Mouse (Mus musculus) left cerebral cortex, adult 18-20 months (tissue): ENCODE measurements around the gene Cox15. TPM values are rescaled to one million over a fixed set of nuclear protein-coding genes. Genes with fewer than 3 reads are reported as not detected.
A peak's percentile ranks its signal among the peaks of the same experiment; 100 is the strongest.

Experiments used
- DNase-seq, 2 experiments: peaks; one replicate each; pipeline ENCODE4 v3.0.0; 2021 to 2022; ENCODE audit warnings: low spot score in 2 of 2, mixed read lengths in 1 of 2
- long read RNA-seq, 2 experiments: library from polyadenylated mRNA; stranded (forward); transcript quantifications; one replicate each; pipeline ENCODE4 v2.0.0; 2021
- total RNA-seq, 2 experiments: library from RNA; stranded (reverse); gene quantifications; 2 replicates each; pipeline ENCODE4 v1.2.3; 2021

The Cox15 gene
- total RNA-seq, result 10 to 100 TPM; 14.9 to 17.8 TPM
- long read RNA-seq, experiment 1, full-length matches to known transcripts, result 48 of 73 reads
- long read RNA-seq, experiment 1, partial matches to known transcripts, result 5 of 73 reads
- long read RNA-seq, experiment 1, other reads (novel, unspliced or antisense), result 20 of 73 reads
- long read RNA-seq, experiment 2, full-length matches to known transcripts, result 31 of 37 reads
- long read RNA-seq, experiment 2, partial matches to known transcripts, result 0 of 37 reads
- long read RNA-seq, experiment 2, other reads (novel, unspliced or antisense), result 6 of 37 reads

DNA sequence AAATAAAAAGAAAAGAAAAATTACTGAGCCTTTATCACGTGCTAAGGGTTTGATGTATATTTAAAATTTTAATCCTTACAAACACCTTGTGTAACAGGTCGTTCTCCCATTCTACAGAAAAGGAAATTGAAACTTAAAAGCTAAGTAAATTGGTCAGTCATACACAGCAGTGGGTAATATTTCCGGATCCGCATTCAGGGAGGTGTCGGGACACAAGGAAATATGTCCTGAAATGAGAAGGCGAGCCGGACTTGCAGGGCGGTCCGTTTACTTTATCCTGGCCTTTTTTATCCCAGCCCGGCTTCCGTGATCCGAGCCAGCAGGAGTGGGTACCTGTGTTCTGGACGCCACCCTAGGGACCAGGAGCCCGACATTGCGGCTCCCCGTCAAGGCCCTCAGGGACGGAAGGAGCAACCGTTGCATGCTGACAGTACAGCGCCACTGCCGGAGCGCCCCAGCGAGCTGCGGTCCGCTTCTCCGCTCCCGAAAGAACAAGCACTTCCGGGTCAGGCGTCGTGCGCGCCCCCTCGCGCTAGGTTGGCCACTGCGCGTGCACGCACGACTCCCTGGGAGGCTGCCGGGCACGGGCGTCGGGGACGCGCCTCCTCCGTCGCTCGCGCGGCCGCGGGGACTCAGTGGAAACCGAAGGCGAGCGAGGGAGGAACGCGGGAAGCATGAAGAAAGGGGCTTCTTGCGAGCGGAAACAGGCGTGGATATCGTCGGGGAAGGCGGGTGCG is at the start of gene Cox15, which contains the start of gene Cutc:
TSS of gene Cox15 (minus strand) at position 512 of the 737 bp plus-strand sequence.
TSS of gene Cutc (plus strand) at position 508 of the 737 bp plus-strand sequence.
- DNase-seq, result peak; percentile 96 to 99

DNA sequence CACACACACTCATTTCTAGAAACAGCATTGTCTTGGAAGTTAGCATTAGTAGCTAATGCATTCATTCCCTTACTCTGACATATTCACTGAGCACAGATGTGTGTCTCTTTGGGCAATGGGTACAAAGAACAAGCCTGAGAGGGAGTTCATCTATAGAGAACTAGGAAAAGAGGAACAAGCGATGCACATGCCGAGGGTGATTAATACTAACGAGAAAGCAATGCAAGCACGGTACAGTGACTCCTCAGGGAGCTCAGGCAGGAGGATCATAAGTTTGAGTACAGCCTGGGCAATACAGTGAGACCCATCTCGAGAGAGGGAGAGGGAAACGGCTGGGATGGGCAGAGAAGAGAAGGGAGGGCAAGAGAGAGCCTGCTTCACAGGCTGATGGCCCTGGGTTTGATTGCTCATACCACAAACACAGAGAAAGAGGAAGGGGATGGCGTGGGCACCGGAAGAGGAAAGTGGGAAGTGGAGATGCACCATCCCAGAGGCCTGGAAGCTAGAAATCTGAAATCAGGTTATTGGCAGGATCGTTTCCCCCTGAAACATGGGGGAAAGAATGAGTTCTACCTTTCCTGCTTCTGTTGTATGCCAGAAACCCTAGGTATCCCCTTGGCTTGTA is 48.7 kb upstream of the Cox15 start:
- DNase-seq, result no peak

DNA sequence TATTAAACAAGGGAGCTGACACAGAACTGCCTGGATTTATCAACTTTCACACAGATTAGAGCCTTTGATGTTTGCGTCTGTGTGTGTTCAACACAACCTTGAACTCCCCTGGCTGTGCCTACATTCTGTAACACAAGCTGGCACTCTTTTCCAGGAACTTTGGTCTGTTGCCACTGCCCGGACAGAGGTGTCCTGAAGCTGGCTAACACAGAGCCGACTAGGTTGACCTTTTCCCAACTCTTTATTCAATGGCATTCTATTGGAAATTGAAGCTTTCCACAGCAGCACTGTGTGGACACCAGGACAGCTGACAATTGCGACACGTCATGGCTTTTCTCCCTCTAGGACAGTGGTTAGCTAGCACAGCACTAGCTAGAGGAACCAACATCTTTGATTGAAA is 44.4 kb upstream of the Cox15 start:
- DNase-seq, result no peak

DNA sequence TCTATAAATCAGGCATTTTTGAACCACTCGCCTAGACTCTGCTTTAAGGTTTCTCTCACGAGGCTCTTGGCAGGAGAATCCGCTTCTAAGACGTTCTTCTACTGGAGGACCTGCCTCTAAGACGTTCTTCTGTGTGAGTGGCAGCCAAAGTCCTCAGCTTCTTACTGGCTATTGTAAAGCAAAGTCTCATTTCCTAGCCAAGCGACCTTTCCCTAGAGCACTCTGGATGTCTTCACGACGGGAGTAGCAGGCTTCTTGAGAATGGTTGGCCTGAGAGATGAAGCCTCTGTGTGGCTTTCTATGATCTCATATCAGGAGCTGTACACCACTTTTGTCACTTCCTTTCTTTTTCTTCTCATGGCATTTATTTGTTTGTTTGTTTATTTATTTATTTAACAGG is 42.7 kb upstream of the Cox15 start:
- DNase-seq, result no peak

DNA sequence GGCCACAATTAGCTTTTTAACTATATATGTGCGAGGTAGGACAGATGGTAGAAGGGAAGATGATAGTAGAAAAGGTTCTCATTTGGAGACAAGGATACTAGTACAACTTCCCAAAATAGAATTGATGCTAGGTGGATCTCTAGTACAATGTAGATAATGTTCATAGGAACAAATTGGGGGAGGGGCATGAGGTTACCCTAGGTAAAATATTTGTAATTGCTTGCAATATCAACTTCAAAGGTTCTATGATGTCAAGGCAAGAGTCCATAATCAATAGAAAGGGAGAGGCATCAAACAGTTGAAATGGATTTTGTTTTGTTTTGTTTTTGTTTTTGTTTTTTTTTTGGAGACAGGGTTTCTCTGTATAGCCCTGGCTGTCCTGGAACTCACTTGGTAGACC is 41.2 kb upstream of the Cox15 start:
- DNase-seq, result no peak

DNA sequence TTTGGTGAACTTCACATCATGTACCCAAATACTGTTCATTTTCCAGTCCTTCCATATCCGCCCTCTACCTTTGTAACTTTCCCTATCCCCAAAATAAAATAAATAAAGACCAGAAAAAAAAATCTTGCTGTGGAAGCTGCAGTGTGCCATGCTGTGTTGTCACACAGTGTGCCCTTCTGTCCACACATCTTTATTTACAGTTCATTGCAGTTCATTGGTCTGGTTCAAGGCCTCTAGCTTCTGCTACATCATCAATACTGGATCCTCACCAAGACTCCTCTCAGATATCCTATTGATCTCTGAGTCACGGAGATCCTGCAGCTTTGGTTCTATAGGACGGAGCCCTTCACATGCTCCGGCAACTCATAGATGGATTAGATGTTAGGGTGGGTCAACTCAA is 39.7 kb upstream of the Cox15 start:
- no peak for DNase-seq

DNA sequence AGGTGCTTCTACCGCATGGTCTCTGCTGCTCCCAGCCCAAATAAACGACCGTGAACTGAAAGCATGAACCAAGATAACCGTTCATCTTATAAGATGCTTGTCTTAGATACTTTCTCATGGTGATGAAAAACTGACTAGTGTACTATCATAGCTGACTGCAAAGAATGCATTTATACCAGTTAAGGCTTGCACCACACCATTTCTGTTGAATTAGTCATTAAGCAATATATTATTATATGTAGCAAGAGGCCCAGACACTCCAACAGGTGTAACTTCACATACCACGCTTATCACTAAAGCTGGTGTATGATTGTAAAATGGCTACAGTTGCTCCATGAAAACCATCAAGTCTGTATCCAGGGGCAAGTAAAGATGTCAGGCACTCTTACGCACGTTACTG is 37.0 kb upstream of the Cox15 start:
- no peak for DNase-seq

DNA sequence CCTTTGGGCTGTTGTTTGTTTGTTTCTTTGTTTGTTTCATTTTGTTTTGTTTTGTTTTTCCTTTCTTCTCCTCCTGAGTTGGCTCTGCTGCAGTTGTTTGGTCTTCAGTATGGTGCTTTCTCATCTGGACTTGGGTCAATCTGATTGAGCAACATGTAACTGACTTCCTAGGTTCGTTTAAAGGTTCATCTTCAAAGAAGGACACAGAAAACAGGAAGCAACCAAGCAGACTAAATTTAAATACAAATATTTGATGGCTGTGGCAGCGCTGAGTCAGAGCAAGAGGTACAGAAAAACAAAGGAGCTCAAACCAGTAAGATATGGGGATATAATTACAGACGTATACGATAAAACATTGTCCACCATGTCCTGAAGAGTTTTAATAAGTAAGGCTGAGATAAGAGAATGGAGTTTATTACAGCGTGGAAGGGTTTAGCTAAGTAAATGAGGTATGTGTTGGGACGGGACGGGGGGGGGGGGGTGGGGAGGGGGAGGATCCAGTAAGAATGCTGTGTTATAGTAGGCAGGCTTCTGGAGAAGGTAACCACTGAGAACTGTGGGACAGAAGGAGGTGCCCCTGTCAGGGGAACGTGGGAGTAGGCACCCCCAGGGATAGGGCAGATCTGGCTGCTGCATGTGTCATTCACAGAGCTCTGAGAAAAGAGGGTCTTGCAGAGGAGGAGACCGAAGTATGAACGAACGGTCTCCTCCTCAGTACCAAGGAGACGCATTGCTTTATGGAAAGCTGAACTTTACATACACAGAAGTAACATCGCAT is 33.6 kb upstream of the Cox15 start:
- no peak for DNase-seq

DNA sequence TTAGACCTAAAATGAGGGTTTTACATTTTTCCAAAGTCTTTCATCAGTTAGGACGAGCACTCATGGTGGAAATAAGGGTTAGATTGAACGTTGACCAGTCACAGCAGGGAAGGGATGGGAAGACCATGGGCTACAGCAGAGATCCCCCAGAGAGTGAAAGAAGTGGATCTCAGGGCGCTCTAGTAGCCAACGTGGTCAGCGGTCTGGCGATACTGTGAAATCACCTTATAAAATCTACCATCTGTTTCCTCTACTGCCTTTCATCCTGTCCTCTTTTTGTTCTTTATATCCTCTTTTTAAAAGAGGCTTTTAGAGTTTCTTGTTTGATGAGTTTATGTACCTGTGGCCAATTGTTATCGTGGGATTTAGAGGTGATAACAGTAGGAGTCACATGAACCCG is 32.0 kb upstream of the Cox15 start:
- DNase-seq, result no peak

DNA sequence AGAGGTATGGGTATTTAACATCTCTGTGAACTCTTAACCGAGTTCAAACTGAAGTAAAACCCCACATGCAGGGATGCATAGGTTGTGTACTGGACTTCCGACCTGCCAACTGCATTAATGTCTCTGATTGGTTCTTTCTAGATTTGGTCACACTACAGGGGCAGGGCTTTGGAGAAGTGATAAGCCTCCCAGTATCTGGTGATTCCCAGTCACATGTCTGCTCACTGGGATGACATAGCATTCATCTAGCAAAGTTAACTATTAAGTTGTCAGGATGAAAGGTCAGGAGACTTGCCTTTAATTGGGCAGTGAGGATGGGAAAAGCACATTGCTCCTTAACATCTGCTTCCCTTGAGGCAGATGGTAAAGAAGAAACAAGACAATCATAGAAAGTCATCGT is 29.2 kb upstream of the Cox15 start, which contains the start of gene Abcc2:
TSS of gene Abcc2 (plus strand) at position 213 of the 400 bp plus-strand sequence.
- DNase-seq, result no peak

DNA sequence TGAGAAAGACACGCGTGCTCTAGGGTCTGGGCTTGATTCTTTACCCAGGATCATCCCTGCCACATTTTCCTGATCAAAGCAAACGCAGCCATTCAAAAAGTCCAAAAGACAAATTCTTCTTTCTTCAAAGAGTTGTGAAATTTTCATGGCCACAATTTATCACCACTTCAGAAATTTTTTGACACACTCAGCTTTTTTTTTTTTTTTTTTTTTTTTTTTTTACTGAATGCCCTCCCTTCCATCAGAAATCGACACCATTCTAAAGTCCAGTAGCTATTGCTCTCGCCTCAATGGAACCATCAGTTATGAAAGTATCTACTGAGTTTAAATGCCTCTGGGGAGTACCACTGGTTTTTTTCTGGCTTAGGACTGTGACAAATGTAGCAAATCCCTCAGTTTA is 27.6 kb upstream of the Cox15 start:
- no peak for DNase-seq

DNA sequence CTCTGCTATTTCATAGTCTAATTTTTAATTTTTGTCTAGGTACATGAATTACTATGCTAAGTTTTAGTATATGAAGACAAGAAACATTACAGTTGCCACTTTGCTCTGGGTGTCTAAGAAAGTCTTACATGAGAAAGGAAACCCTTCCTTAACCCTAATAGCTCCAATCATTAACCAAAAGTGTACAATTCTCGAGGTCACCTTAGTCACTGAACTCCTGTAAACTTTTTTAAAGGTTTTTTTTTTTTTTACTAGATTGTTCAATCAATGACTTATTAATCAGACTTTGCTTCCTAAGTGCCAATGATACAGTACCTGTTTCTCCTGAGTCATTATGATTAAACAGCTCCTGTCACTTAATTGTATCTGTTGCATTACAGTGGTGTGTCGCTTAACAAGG is 24.5 kb upstream of the Cox15 start:
- DNase-seq, result no peak

DNA sequence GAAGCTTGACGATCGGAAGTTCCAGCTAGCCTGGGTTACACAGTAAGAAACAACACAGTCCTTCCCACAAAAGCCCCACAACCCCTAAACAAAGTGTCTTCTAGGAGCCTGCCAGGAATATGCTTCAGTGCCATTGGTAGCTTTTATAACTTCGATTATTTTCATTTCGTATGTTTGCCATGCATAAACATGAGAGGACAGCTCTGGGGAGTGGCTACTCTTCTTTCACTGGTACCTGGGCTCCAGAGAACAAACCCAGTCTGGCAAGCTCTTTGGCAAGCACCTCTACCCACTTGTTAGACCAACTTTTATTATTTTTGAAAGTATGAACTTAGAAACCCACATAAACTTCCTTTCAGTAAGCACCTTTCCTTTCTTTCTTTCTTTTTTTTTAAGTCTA is 23.8 kb upstream of the Cox15 start:
- no peak for DNase-seq

DNA sequence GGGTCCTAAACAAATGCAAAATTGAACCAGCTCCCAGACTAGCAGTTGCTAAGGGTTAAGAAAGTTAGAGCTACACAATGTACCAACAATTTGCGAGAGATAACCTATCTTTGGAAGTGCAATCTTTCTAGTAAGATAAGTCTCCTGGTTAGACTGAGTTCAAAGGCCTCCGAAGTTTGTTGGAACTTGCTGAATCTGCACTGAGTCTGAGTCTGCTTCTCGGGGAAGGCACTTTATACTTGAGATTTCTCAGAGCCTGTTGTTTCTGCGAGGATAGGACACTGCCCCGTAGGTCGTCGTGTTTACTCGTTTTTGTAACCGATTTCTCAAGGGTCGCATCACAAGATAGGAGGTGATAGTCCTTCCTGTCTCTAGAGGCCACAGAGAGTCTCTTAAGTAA is 22.6 kb upstream of the Cox15 start:
- no peak for DNase-seq

DNA sequence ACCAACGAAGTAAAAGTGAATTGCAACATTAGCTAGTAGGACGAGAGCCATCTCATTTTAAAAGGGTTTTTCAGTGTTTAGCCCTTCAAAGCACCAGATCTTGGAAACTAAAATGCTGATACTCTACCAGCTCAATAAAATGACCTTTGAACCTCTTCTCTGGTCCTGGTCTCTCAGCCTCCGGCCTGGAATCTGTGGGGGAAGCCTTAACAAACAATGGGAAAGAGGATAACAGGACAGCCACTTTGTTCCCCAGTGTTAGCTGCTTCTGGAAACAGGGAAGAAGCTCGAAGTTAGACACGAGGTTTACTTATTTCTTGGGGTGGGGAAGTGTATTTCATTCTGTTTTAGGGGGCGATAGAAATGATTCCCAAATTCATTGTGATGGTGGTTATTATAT is 19.5 kb upstream of the Cox15 start:
- no peak for DNase-seq

DNA sequence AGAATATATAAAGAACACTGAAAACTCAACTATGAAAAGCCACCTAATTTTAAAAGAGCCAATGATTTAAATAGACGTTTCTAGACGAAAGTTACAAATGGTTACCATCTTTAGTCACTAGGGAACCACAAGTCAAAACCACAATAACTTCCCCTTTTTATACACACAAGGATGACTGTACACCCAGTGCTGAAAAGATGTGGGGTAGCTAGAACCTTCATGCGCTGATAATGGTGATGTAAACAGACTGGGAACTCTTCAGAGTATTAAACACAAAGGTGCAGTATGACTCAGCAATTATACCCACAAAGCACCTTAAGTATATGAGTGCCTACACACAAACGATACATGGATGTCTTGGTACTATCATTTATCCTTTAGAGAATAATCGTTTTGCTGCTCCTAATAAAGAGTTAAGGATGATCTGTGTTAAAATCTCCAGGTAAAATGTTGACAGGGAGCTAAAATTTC is 18.7 kb upstream of the Cox15 start:
- no peak for DNase-seq

DNA sequence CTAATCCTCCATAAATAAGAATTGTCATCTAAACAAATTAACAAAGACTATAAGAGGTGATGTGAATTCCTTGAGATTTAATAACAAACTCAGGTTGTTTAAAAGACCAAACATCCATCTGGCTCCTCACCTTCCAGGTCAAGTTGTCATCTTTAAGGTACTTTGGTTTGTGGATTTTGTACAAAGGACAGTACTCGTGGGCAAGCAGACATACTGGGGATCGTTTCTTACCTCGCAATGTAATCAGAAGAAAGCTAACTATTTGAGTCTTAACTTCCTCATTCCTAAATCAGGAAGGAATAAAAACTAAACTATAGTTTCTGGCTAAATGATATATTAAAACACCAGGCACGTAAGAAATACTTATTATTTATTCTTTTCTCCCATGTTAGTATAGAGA is 17.8 kb upstream of the Cox15 start:
- DNase-seq, result no peak

DNA sequence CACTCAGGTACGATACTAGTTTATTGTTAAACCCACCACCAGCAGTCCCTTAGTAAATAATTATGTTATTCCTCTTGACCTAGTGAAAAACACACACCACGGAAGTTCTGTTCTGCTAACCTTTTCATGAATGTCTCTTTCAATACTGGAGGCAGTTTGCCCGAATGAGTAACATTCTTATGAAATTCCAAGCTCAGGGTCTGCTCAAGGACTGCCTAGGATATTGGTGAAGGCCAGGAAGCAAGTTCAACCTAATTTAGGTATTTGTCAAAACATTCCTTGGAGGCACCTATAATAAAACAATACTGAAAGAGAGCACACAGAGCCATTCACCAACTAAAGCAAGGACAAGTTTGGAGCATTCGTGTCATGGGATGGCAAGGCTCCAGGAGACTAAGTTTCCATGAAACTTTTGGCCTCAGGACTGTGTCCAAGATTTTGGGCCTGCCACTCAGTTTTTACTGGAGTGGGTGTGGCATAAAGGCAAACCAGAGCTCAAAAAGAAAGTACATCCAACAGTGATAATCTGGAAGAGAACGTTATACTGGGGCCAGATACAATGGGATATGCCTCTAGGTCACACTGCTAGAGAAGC is 16.7 kb upstream of the Cox15 start:
- no peak for DNase-seq

DNA sequence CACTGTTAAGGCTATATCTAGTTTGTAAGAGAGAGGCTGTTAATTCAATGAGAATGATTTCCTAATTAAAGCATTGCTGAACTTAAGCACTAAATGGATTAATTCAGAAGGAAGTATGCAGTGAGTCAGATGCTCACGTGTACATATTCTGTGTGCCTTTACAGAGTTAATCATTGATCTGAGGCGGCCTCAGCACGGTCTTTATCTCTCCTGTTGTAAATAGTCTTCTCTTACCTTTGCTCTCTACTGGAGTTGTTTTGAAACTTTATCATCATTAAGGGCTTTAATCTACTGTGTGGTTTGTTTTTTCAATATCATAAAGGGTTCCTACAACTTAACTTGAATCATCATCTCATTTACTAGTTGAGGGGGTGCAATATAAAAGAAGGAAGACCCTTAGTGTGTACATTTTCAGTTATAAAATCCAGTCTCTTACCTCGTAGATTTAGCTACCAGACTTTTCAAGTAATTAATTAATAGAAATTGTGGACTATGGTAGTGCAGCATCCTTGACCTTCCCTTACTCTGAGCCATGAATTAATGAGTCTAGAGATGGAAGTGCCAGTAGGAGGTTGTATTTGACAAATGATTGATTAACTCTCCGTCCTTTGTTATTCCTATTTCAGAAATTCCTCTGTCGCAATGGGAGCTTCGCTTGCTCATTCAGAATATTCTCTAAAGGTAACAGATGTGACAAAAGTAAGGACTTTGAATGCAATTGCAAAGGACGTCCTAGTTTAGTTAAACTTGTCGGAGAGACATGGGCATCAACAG is 14.9 kb upstream of the Cox15 start:
- DNase-seq, result no peak

DNA sequence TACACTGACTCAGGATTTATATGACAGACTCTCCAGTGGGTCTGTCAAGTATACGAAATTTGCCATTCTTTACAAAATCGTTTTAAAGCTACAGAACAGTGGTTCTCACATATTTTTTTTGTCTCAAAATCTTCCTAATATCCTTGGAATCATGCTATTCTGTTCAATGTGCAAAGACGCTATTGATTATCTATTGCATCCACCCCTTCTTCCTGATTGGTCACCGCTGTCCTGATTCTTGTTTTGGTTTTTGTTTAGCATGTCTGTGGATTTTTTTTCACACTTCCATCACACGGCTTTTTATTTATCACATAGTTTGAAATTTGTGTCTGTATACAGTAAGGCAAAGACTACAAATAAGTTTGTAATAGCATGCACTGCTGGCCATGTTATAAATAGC is 13.7 kb upstream of the Cox15 start:
- no peak for DNase-seq
